Comparison of ENCODE assay signal across 10 mouse cellular contexts in the genomic region with DNA sequence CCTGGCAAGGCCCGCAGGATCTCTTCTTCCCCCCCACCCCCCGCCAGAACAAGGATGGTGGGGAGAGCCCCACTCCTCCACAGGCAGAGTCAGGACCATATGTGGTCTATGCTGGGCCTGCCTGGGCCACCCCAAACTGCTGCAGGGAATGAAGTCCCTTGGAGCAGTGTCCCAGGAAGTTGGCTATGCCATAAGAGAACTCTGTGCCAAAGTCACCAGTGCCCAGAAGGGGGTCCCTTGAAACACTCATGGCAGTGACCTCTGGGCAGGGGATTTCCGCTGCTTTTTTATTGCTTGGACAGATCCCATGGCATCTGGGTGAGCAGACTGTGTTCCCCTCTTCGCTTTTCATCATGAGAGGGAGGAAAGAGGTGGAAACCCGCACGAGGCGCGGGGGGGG. TPM values are rescaled to one million over a fixed set of nuclear protein-coding genes. Genes with fewer than 3 reads are reported as not detected.
DNase-seq lines count a peak whose midpoint lies in the region; ATAC-seq and TF ChIP-seq lines count a peak whose summit lies in the region.
"Had no signal": no experiment of that assay in that cellular context is flagged by ENCODE, and none has a peak within 500 bp of the region (broad histone marks: within the 10 kb centered on the region; RNA-seq: fewer than 3 reads in every experiment).

No protein-coding gene starts in this region.

- WGBS in heart, embryonic 12.5 days = 74% methylated on average over 7 of the region's 8 CpGs
- 39% methylated on average over 4 of the region's 8 CpGs for WGBS in hindbrain, postnatal 0 days

- no peaks in the 10 kb centered on the region for H3K9me3 ChIP-seq in heart, embryonic 12.5 days (replicated peaks)
- H3K9me3 ChIP-seq in hindbrain, postnatal 0 days (ENCODE audit: low read length) = no peaks in the 10 kb centered on the region

- H3K4me1 ChIP-seq in heart, embryonic 12.5 days (replicated peaks) = peaks cover 86% of the 10 kb centered on the region
- peaks cover 68% of the 10 kb centered on the region for H3K4me1 ChIP-seq in hindbrain, postnatal 0 days (ENCODE audit: insufficient read depth, low read length)

- no peak for ATAC-seq in heart, embryonic 12.5 days (ENCODE audit: insufficient number of reproducible peaks, low FRiP score)
- peak; percentile 3; the same call in 1 of the 2 replicates for ATAC-seq in hindbrain, postnatal 0 days
- ATAC-seq: activated CD4-positive, CD25-positive, alpha-beta regulatory T cell, adult 4 months; intestine, embryonic 16.5 days had no signal

- H3K4me3 ChIP-seq in heart, embryonic 12.5 days = no peak overlapping the region
- no peak overlapping the region for H3K4me3 ChIP-seq in hindbrain, postnatal 0 days (ENCODE audit: low read length)

- TF ChIP-seq CTCF in hindbrain, postnatal 0 days (IDR thresholded peaks at IDR 0.05; ENCODE audit: low read depth) = no peak

- H3K36me3 ChIP-seq in heart, embryonic 12.5 days = peaks cover 5% of the 10 kb centered on the region; the same call in 1 of the 2 replicates
- no peaks in the 10 kb centered on the region for H3K36me3 ChIP-seq in hindbrain, postnatal 0 days (ENCODE audit: insufficient read depth, low read length)

- intact Hi-C loops in heart, postnatal 10 days (cut with DNase I) = loop anchor here (2.0 kb wide), 1 partner anchor 15 kb away; no protein-coding TSS in a partner anchor

- DNase-seq in heart, postnatal 10 days = no peak
- peak; percentile 11 for DNase-seq in retina, postnatal 1 day
- DNase-seq in retina, embryonic 14.5 days (ENCODE audit: low spot score) = no peak
- peak; percentile 53 for DNase-seq in hindbrain, postnatal 0 days (ENCODE audit: low spot score)
- no peak for DNase-seq in right cerebral cortex, adult 18-20 months
- DNase-seq in right cerebral cortex, postnatal 4 days = no peak
- DNase-seq: thymus, adult 2 months had no signal

- 0 out of 2 replicates have a peak overlapping the region, but pooled peaks have one; percentile 1 for H3K27ac ChIP-seq in heart, embryonic 12.5 days (ENCODE audit: poor library complexity, severe bottlenecking)
- H3K27ac ChIP-seq in hindbrain, postnatal 0 days = no peak overlapping the region; the same call in 1 of the 2 replicates

- H3K27me3 ChIP-seq in heart, embryonic 12.5 days (replicated peaks) = no peaks in the 10 kb centered on the region
- no peaks in the 10 kb centered on the region for H3K27me3 ChIP-seq in hindbrain, postnatal 0 days (ENCODE audit: insufficient read depth, low read length)

- H3K9ac ChIP-seq in heart, embryonic 12.5 days = no peak overlapping the region
- no peak overlapping the region for H3K9ac ChIP-seq in hindbrain, postnatal 0 days (replicated peaks; ENCODE audit: low read length)

- no peak overlapping the region for H3K4me2 ChIP-seq in heart, embryonic 12.5 days
- no peak overlapping the region for H3K4me2 ChIP-seq in hindbrain, postnatal 0 days (ENCODE audit: low read depth, low read length)

RNA-seq across cellular contexts. Expression of gene Bahcc1, which starts 22.8 kb away (rescaled TPM):
- polyA plus RNA-seq in heart, embryonic 12.5 days (2016; fragmentation: Nextera tagmentation; extraction: Ambion mirVana) = 6.5 and 7.6 TPM in 2 replicates
- 10 to 100 TPM in 1 of 2 experiments, 1 to 10 TPM in 1; 8.8 to 14.1 TPM for total RNA-seq in heart, postnatal 10 days (2021)
- total RNA-seq in hindbrain, postnatal 0 days (2014; rRNA removed) = 31.1 and 43.1 TPM in 2 replicates
- polyA plus RNA-seq in hindbrain, postnatal 0 days (2015; fragmentation: Nextera tagmentation; extraction: Ambion mirVana) = 8.8 and 9.1 TPM in 2 replicates
- polyA plus RNA-seq: activated CD4-positive, CD25-positive, alpha-beta regulatory T cell, adult 4 months had no signal

Comparison
In these comparisons a context has a peak if more than half of its experiments do, and no peak if none do; other contexts are left out.
1. DNase-seq: peak in retina, postnatal 1 day (single experiment) and hindbrain, postnatal 0 days (single experiment); none in heart, postnatal 10 days (0 of 2), retina, embryonic 14.5 days (single experiment), right cerebral cortex, adult 18-20 months (single experiment) and right cerebral cortex, postnatal 4 days (single experiment).